Mouse (Mus musculus) central nervous system, embryonic 18 days (tissue): ENCODE data around the gene Mier1. TPM values are rescaled to one million over a fixed set of nuclear protein-coding genes. Genes with fewer than 3 reads are reported as not detected.

Experiments used
- polyA plus RNA-seq: library from polyadenylated mRNA; depleted of rRNA; stranded (reverse); fragments of >200 nt; gene quantifications from 2 replicates; pipeline ENCODE4 v1.2.3, GENCODE M21; 2012; rRNA removed

The Mier1 gene
- 26.1 and 31.3 TPM in 2 replicates for polyA plus RNA-seq

GRCm38 (mm10) chr4:103114184-103115111, at the start of gene Mier1, which contains the start of gene Wdr78:
Gene Mier1, plus strand, starts transcription at chr4:103114390.
Gene Wdr78, minus strand, starts transcription at chr4:103114555.

Other genes starting within 250 kb of the Mier1 start
- gene Tctex1d1, start 135.8 kb upstream of the Mier1 start, polyA plus RNA-seq = 1.2 and 1.5 TPM in 2 replicates
- gene Insl5, start 87.5 kb upstream of the Mier1 start, polyA plus RNA-seq = 2.4 and 3.1 TPM in 2 replicates
- 8.4 and 8.8 TPM in 2 replicates for gene Wdr78, start 165 bp downstream of the Mier1 start, polyA plus RNA-seq
- gene Slc35d1, start 100.8 kb downstream of the Mier1 start, polyA plus RNA-seq = 7.0 and 7.1 TPM in 2 replicates
- gene 4921539E11Rik, start 176.5 kb downstream of the Mier1 start, polyA plus RNA-seq = not detected in 2 replicates
- gene Oma1, start 199.4 kb downstream of the Mier1 start, polyA plus RNA-seq = 7.0 and 7.9 TPM in 2 replicates